Mouse (Mus musculus): ENCODE data around the gene Gm49358. TPM values are rescaled to one million over a fixed set of nuclear protein-coding genes. Genes with fewer than 3 reads are reported as not detected.

The Gm49358 gene
- total RNA-seq, 2 experiments from 2014 or later, result 10.7 to 17.5 TPM

GRCm38 (mm10) chr10:86814292-86815131 is 50.7 kb downstream of the Gm49358 start:
- peak; percentile 48 to 74 for DNase-seq

- peak in 1 of 2 experiments; percentile 33 for DNase-seq
Observed at GRCm38 (mm10) chr10:86815133-86815532, 51.4 kb downstream of the Gm49358 start.

- DNase-seq, result no peak
Observed at GRCm38 (mm10) chr10:86819649-86820165, 55.9 kb downstream of the Gm49358 start.

- DNase-seq, result no peak
Observed at GRCm38 (mm10) chr10:86821014-86821413, 57.2 kb downstream of the Gm49358 start.

GRCm38 (mm10) chr10:86824093-86824492 is 60.3 kb downstream of the Gm49358 start:
- peak in 1 of 2 experiments; percentile 23 for DNase-seq

- peak in 1 of 2 experiments; percentile 40 for DNase-seq
Observed at GRCm38 (mm10) chr10:86824871-86825270, 61.1 kb downstream of the Gm49358 start.

- DNase-seq, result peak; percentile 59 to 71
Observed at GRCm38 (mm10) chr10:86825871-86826522, 62.2 kb downstream of the Gm49358 start.

GRCm38 (mm10) chr10:86826929-86827328 is 63.2 kb downstream of the Gm49358 start:
- DNase-seq, result no peak

- no peak for DNase-seq
Observed at GRCm38 (mm10) chr10:86828221-86829135, 64.7 kb downstream of the Gm49358 start.

- DNase-seq, result no peak
Observed at GRCm38 (mm10) chr10:86829515-86829914, 65.7 kb downstream of the Gm49358 start.

GRCm38 (mm10) chr10:86836784-86837183 is 73.0 kb downstream of the Gm49358 start:
- DNase-seq, result no peak

- DNase-seq, result no peak
Observed at GRCm38 (mm10) chr10:86838827-86839226, 75.1 kb downstream of the Gm49358 start.

- DNase-seq, result no peak
Observed at GRCm38 (mm10) chr10:86842659-86843058, 78.9 kb downstream of the Gm49358 start.

GRCm38 (mm10) chr10:86846926-86847467 is 83.2 kb downstream of the Gm49358 start:
- no peak for DNase-seq

GRCm38 (mm10) chr10:86849087-86849486 is 85.3 kb downstream of the Gm49358 start:
- no peak for DNase-seq

- DNase-seq, result no peak
Observed at GRCm38 (mm10) chr10:86849508-86849907, 85.7 kb downstream of the Gm49358 start.

GRCm38 (mm10) chr10:86852160-86852559 is 88.4 kb downstream of the Gm49358 start:
- no peak for DNase-seq

- no peak for DNase-seq
Observed at GRCm38 (mm10) chr10:86853433-86853832, 89.7 kb downstream of the Gm49358 start.

- DNase-seq, result no peak
Observed at GRCm38 (mm10) chr10:86860396-86860795, 96.6 kb downstream of the Gm49358 start.

- DNase-seq, result no peak
Observed at GRCm38 (mm10) chr10:86862496-86862895, 98.7 kb downstream of the Gm49358 start.

GRCm38 (mm10) chr10:86863429-86863828 is 99.7 kb downstream of the Gm49358 start:
- no peak for DNase-seq

GRCm38 (mm10) chr10:86872121-86872520 is 108.3 kb downstream of the Gm49358 start:
- no peak for DNase-seq
